Mouse (Mus musculus): ENCODE data around the gene Sf3a2. TPM values are rescaled to one million over a fixed set of nuclear protein-coding genes. Genes with fewer than 3 reads are reported as not detected.

The Sf3a2 gene
- polyA plus RNA-seq, 1 experiment from 2014 or later, result 53.5 TPM

DNA sequence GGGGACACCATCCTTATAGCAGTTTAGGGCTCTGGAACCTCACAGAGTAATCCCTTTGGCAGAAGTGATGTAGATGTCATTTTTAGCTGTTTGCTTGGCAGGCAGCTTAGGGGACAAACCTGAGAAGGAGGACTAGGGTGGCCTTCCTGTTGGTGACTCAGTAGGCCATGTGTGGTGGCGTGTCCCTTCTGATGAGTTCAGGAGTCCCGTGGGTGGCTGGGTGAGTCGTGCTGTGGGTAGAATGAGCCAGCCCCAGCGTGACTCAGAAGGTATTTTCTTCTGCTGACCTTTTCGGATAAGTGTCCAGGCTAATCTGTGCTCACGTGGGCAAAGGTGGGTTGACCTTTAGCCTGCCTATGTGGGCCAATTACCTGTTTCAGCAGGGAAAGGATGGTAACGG lies 39.3 kb upstream of the Sf3a2 start:
- 66% methylated on average over 7 of the region's 7 CpGs for WGBS (ENCODE audit: insufficient replicate concordance)
- H3K4me3 ChIP-seq, result no peak overlapping the region
- H3K4me2 ChIP-seq, result no peak overlapping the region
- no peaks in the 10 kb centered on the region for H3K9me3 ChIP-seq (replicated peaks)
- no peaks in the 10 kb centered on the region for H3K27me3 ChIP-seq (replicated peaks)
- peaks cover 13% of the 10 kb centered on the region; the same call in 1 of the 2 replicates for H3K36me3 ChIP-seq
- H3K4me1 ChIP-seq, result peaks cover 83% of the 10 kb centered on the region
- H3K27ac ChIP-seq, result no peak overlapping the region
- H3K9ac ChIP-seq, result peak overlapping the region; percentile 25; the same call in 1 of the 2 replicates
- ATAC-seq, result no peak

GRCm38 (mm10) chr10:80760596-80761524 lies 37.1 kb upstream of the Sf3a2 start:
- H3K27ac ChIP-seq, result no peak overlapping the region
- no peaks in the 10 kb centered on the region for H3K9me3 ChIP-seq (replicated peaks)
- no peak overlapping the region for H3K9ac ChIP-seq
- no peak overlapping the region for H3K4me3 ChIP-seq
- no peaks in the 10 kb centered on the region for H3K27me3 ChIP-seq (replicated peaks)
- ATAC-seq, result no peak
- H3K36me3 ChIP-seq, result peaks cover 34% of the 10 kb centered on the region
- peaks cover 81% of the 10 kb centered on the region for H3K4me1 ChIP-seq
- 83% methylated on average over 4 of the region's 4 CpGs for WGBS (ENCODE audit: insufficient replicate concordance)
- no peak overlapping the region for H3K4me2 ChIP-seq

DNA sequence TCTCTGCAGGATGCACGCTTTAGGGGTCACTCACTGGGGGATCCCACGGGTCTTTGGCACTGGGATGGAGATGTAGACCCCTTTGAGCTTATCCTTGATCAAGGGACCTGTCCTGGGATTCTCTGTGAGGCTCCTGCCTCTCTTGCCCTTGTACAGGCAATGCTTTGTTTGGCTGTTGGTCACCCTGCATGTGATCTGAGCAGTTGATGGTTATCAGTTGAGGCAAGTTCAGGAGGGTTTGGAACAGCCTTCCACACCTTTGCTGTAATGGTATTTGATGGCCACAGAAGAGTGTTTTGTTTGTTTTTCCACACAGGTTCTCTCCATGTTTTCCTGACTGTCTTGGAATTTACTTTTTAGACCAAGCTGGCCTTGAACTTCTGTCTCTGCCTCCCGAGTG lies 36.2 kb upstream of the Sf3a2 start:
- H3K4me3 ChIP-seq, result no peak overlapping the region
- H3K4me1 ChIP-seq, result peaks cover 71% of the 10 kb centered on the region
- H3K36me3 ChIP-seq, result peaks cover 44% of the 10 kb centered on the region
- H3K27me3 ChIP-seq (replicated peaks), result no peaks in the 10 kb centered on the region
- 70% methylated on average over 3 of the region's 3 CpGs for WGBS (ENCODE audit: insufficient replicate concordance)
- no peak overlapping the region for H3K9ac ChIP-seq
- no peak overlapping the region for H3K4me2 ChIP-seq
- ATAC-seq, result no peak
- no peak overlapping the region for H3K27ac ChIP-seq
- no peaks in the 10 kb centered on the region for H3K9me3 ChIP-seq (replicated peaks)

DNA sequence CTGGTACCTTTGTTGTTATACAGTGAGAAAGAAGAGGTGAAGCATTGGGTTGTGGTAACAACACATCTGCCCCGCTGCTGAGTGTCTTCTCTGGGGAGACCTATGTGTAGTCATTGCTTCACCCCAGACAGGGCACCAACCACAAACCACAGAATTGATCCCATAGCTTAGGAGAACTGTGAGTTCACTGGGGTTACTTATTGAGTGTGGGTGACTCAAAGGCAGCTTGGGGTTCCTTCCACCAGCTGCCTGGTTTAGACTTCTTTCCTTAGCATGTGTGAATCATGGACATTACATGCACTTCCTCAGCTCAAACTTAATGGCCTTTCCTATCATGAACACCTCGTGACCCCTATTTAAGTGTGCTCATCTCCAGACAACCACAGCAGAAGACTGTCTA lies 34.5 kb upstream of the Sf3a2 start:
- WGBS (ENCODE audit: insufficient replicate concordance), result 77% methylated on average over 2 of the region's 2 CpGs
- H3K9ac ChIP-seq, result no peak overlapping the region
- peaks cover 55% of the 10 kb centered on the region for H3K4me1 ChIP-seq

DNA sequence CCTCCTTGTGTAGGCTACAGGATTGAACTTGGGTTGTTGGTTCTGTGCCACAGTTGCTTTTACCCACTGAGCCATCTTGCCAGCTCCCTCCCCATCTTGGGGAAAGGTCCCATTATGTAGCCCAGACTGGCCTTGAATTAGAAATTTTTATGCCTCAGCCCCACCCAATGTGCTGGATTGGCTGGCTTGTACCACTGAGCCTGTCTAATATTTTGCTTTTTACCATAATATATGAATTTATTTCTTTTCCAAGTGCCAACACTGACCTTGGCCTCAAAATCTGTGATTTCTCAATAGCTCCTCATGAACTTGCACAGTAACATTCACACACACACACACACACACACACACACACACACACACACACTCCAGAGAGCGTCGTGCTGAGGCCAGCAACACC lies 32.3 kb upstream of the Sf3a2 start:
- WGBS (ENCODE audit: insufficient replicate concordance), result 93% methylated on average over 2 of the region's 2 CpGs
- Histone ChIP-seq H3K4me2 (no peak overlapping the region), H3K9me3 (replicated peaks) (no peaks in the 10 kb centered on the region), H3K4me3 (no peak overlapping the region), H3K4me1 (peaks cover 47% of the 10 kb centered on the region), H3K36me3 (peaks cover 79% of the 10 kb centered on the region), H3K27ac (no peak overlapping the region), H3K9ac (no peak overlapping the region), H3K27me3 (replicated peaks) (no peaks in the 10 kb centered on the region)
- no peak for ATAC-seq

More for the DNA sequence above, 34.5 kb upstream of the Sf3a2 start:
- H3K9me3 ChIP-seq (replicated peaks), result no peaks in the 10 kb centered on the region
- H3K4me3 ChIP-seq, result no peak overlapping the region
- H3K36me3 ChIP-seq, result peaks cover 57% of the 10 kb centered on the region
- H3K4me2 ChIP-seq, result no peak overlapping the region
- no peaks in the 10 kb centered on the region for H3K27me3 ChIP-seq (replicated peaks)
- no peak for ATAC-seq
- H3K27ac ChIP-seq, result no peak overlapping the region

- H3K27ac ChIP-seq, result no peak overlapping the region
- H3K4me1 ChIP-seq, result peaks cover 42% of the 10 kb centered on the region
- WGBS (ENCODE audit: insufficient replicate concordance), result 85% methylated on average over 10 of the region's 10 CpGs
- no peaks in the 10 kb centered on the region for H3K27me3 ChIP-seq (replicated peaks)
- H3K36me3 ChIP-seq, result peaks cover 85% of the 10 kb centered on the region
- no peaks in the 10 kb centered on the region for H3K9me3 ChIP-seq (replicated peaks)
- no peak overlapping the region for H3K4me2 ChIP-seq
- no peak overlapping the region for H3K9ac ChIP-seq
- no peak for ATAC-seq
- H3K4me3 ChIP-seq, result no peak overlapping the region
Observed at GRCm38 (mm10) chr10:80766161-80766815, 31.7 kb upstream of the Sf3a2 start.

DNA sequence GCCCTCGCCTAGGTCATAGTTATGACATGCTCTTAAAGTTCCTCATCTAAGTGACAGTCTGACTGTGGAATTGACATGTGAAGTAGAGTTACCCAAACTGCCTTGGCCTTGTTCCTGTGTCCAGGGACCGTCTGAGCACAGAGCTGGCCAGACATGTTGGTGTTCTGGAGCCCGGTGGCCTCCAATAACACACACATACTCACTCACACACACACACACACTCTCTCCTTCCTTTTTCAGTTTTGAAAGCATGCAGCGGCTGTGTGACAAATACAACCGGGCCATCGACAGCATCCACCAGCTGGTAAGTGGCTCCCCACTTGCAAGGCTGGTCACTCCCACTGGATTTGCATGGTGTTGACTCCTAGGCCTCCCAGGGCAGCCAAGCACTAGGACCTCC lies 29.6 kb upstream of the Sf3a2 start:
- Histone ChIP-seq H3K36me3 (peaks cover 97% of the 10 kb centered on the region), H3K4me3 (no peak overlapping the region)
- WGBS (ENCODE audit: insufficient replicate concordance), result 85% methylated on average over 6 of the region's 6 CpGs

GRCm38 (mm10) chr10:80773816-80774215 lies 24.2 kb upstream of the Sf3a2 start:
- peak overlapping the region; percentile 73 for H3K27ac ChIP-seq
- no peak overlapping the region for H3K4me3 ChIP-seq
- peaks cover 46% of the 10 kb centered on the region for H3K4me1 ChIP-seq
- no peak for ATAC-seq
- no peak overlapping the region for H3K9ac ChIP-seq
- no peak overlapping the region for H3K4me2 ChIP-seq
- 72% methylated on average over 5 of the region's 5 CpGs for WGBS (ENCODE audit: insufficient replicate concordance)
- H3K9me3 ChIP-seq (replicated peaks), result no peaks in the 10 kb centered on the region
- H3K36me3 ChIP-seq, result peaks cover 100% of the 10 kb centered on the region
- no peaks in the 10 kb centered on the region for H3K27me3 ChIP-seq (replicated peaks)

More for the DNA sequence above, 29.6 kb upstream of the Sf3a2 start:
- no peak for ATAC-seq
- no peak overlapping the region for H3K4me2 ChIP-seq
- peaks cover 37% of the 10 kb centered on the region for H3K4me1 ChIP-seq
- no peaks in the 10 kb centered on the region for H3K9me3 ChIP-seq (replicated peaks)
- H3K27me3 ChIP-seq (replicated peaks), result no peaks in the 10 kb centered on the region
- no peak overlapping the region for H3K27ac ChIP-seq
- H3K9ac ChIP-seq, result no peak overlapping the region

DNA sequence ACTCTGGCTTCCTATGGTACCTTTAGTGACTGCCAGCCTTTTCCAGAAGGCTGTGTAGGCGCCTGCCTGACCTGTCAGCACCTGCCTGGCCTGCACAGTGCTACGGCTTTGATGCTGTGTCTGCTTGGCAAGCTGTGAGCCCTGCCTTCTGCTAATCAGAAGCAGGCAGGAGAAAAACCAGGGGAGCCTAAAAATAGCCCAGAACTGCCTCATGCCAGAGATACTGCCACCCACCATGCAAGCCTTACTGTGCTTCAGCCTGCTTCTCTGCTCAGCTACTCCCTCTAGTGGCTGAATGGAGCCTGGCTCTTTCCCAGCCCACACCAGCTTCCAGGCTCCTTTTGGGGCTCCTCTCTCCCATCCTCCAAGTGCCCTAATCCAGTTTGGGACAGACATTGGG lies 23.4 kb upstream of the Sf3a2 start:
- peak; percentile 87 for ATAC-seq
- Histone ChIP-seq H3K36me3 (peaks cover 100% of the 10 kb centered on the region), H3K4me1 (peaks cover 42% of the 10 kb centered on the region), H3K4me2 (peak overlapping the region; percentile 13; the same call in 1 of the 2 replicates), H3K27me3 (replicated peaks) (no peaks in the 10 kb centered on the region), H3K27ac (peak overlapping the region; percentile 73), H3K9ac (no peak overlapping the region), H3K9me3 (replicated peaks) (no peaks in the 10 kb centered on the region), H3K4me3 (no peak overlapping the region)
- WGBS (ENCODE audit: insufficient replicate concordance), result 33% methylated on average over 2 of the region's 2 CpGs

DNA sequence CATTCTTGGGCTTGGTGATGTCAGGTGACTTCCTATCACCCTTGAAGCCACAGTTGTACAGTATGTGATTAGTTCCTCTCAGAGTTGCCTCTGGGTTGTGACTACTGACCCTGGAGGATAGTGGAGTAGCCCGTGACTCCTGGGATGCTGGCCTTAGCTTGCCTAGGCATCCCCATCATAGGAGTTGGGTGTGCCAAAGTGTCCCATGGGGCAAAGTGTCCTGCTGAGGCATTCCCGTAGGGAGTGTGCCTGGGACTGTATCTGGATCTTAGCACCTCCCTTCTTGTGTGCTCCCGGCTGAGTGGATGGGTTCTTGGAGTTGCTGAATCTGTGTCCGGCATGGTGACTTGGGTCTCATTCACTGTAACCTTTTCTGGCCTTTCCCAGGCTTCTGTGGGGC lies 23.0 kb upstream of the Sf3a2 start:
- no peak overlapping the region for H3K4me2 ChIP-seq
- H3K9ac ChIP-seq, result no peak overlapping the region
- ATAC-seq, result peak; percentile 23; the same call in 1 of the 2 replicates
- peaks cover 38% of the 10 kb centered on the region for H3K4me1 ChIP-seq
- H3K36me3 ChIP-seq, result peaks cover 100% of the 10 kb centered on the region
- no peaks in the 10 kb centered on the region for H3K9me3 ChIP-seq (replicated peaks)
- H3K27ac ChIP-seq, result no peak overlapping the region
- H3K4me3 ChIP-seq, result no peak overlapping the region
- WGBS (ENCODE audit: insufficient replicate concordance), result 70% methylated on average over 4 of the region's 4 CpGs
- H3K27me3 ChIP-seq (replicated peaks), result no peaks in the 10 kb centered on the region

GRCm38 (mm10) chr10:80775731-80776130 lies 22.3 kb upstream of the Sf3a2 start:
- ATAC-seq, result no peak
- WGBS (ENCODE audit: insufficient replicate concordance), result 87% methylated on average over 4 of the region's 4 CpGs
- Histone ChIP-seq H3K4me2 (no peak overlapping the region), H3K4me3 (no peak overlapping the region), H3K4me1 (peaks cover 32% of the 10 kb centered on the region), H3K27ac (no peak overlapping the region), H3K36me3 (peaks cover 100% of the 10 kb centered on the region), H3K27me3 (replicated peaks) (no peaks in the 10 kb centered on the region), H3K9ac (no peak overlapping the region), H3K9me3 (replicated peaks) (no peaks in the 10 kb centered on the region)

DNA sequence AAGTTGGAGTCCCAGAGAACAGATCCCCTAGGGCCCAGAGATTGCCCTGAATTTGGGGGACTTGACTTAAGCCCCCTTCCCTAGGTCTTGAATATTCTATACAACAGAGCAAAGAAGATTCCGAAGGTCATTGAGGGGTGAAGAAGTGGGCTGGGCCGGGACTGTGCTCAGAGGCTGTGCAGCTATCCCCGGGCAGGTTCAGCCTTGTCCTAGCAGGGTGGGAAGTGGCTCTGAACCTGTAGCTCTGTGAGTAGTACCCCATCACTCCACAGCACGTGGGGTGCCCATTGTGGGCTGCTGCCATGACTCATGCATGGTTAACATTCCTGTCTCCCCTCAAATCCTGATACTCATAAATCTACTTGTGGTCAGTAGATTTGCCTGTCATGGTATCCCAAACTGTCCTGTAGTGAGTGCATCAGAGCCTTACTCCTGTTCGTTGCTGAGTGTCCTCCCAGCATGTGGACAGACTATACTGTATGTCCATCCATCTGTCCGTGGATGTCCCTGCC lies 21.6 kb upstream of the Sf3a2 start:
- Histone ChIP-seq H3K9me3 (replicated peaks) (no peaks in the 10 kb centered on the region), H3K27ac (no peak overlapping the region), H3K4me3 (no peak overlapping the region), H3K4me2 (no peak overlapping the region), H3K36me3 (peaks cover 100% of the 10 kb centered on the region), H3K27me3 (replicated peaks) (no peaks in the 10 kb centered on the region), H3K9ac (no peak overlapping the region), H3K4me1 (peaks cover 32% of the 10 kb centered on the region)
- ATAC-seq, result no peak
- 76% methylated on average over 6 of the region's 6 CpGs for WGBS (ENCODE audit: insufficient replicate concordance)

Measured in liver, embryonic 12.5 days (tissue).